Mouse (Mus musculus): ENCODE measurements around the gene Stat6. TPM values are rescaled to one million over a fixed set of nuclear protein-coding genes. Genes with fewer than 3 reads are reported as not detected.

Gene Stat6
- polyA plus RNA-seq, 1 experiment from 2014 or later = 13.0 TPM

DNA sequence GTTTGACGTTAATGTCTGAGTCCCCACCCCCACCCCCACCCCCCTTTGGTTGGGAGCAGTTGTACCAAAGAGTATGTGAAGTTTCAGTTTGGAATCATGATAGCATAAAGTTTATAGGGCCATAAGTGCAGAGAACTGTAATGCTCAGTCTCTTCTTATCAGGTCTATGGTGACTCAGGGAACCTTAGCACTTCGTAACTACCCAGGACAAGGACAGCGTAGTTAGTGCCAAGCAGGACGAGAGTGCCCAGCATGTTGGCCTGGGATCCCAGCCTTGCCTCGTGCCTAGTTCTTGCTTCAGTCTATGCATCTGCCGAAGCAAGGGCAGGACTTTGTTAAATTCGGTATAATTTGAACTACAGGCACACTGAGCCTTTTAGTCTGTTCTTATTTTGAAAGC, 53.0 kb downstream of the Stat6 start:
- Histone ChIP-seq H3K27ac (ENCODE audit: low read depth) (no peak overlapping the region), H3K27me3 (ENCODE audit: insufficient read depth, low read length) (no peaks in the 10 kb centered on the region), H3K9ac (replicated peaks) (no peak overlapping the region), H3K36me3 (replicated peaks; ENCODE audit: insufficient read depth, low read length) (peaks cover 35% of the 10 kb centered on the region), H3K9me3 (ENCODE audit: low read length) (no peaks in the 10 kb centered on the region), H3K4me2 (ENCODE audit: low read depth, low read length) (no peak overlapping the region), H3K4me3 (ENCODE audit: low read depth, low read length) (no peak overlapping the region), H3K4me1 (ENCODE audit: insufficient read depth) (no peaks in the 10 kb centered on the region)
- WGBS (ENCODE audit: insufficient replicate concordance) = 84% methylated on average over 7 of the region's 7 CpGs
- DNase-seq (no peak), ATAC-seq (no peak)
- TF ChIP-seq CTCF (IDR thresholded peaks at IDR 0.05; ENCODE audit: low read depth) (no peak), EP300 (IDR thresholded peaks at IDR 0.05; ENCODE audit: low read depth) (no peak)

DNA sequence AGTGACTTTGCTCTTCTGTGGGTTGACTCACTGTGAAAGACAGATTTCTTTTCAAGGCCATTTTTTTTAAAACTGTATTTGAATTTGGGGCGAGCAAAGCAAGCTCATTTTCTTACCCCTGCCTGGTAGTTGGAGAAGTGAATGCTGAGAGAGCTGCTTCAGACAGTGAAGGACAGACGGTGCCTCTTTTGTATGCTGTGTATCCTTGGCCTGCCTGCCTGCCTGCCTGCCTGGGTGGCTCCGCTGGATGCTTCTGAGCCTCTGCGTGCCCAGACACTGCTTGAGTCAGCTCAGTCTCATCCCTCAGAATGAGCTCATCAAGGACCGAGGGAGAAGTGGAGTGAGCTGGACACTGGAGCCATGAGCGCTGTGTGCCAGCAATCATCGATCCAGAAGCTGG, 56.2 kb downstream of the Stat6 start:
- Histone ChIP-seq H3K4me2 (ENCODE audit: low read depth, low read length) (no peak overlapping the region), H3K36me3 (replicated peaks; ENCODE audit: insufficient read depth, low read length) (peaks cover 25% of the 10 kb centered on the region), H3K27ac (ENCODE audit: low read depth) (no peak overlapping the region), H3K9ac (replicated peaks) (no peak overlapping the region), H3K9me3 (ENCODE audit: low read length) (no peaks in the 10 kb centered on the region), H3K4me3 (ENCODE audit: low read depth, low read length) (no peak overlapping the region), H3K4me1 (ENCODE audit: insufficient read depth) (no peaks in the 10 kb centered on the region), H3K27me3 (ENCODE audit: insufficient read depth, low read length) (no peaks in the 10 kb centered on the region)
- WGBS (ENCODE audit: insufficient replicate concordance) = 96% methylated on average over 7 of the region's 7 CpGs
- no peak for TF ChIP-seq EP300 (IDR thresholded peaks at IDR 0.05; ENCODE audit: low read depth)
- TF ChIP-seq CTCF (IDR thresholded peaks at IDR 0.05; ENCODE audit: low read depth) = no peak
- ATAC-seq (no peak), DNase-seq (no peak)

DNA sequence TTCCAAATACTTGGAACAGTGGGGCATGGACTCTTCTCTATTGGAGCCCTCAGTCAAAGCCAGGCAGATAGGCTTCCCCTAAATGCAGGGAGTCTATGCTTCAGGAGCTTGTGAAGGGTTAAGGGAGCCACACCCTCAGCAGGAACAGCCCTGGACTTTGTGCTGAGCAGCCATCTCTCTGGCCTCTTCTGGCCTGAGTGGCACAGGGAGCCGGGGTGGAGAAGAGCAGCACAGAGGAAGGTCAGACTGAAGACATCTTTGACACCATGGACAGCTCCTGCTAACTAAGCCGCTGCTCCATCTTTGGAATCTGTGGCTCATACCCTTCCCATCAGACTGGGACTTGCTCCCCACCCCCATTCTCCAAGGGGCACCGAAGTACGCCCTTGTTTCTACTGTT, 60.5 kb downstream of the Stat6 start:
- no peaks in the 10 kb centered on the region for H3K9me3 ChIP-seq (ENCODE audit: low read length)
- no peak overlapping the region for H3K4me2 ChIP-seq (ENCODE audit: low read depth, low read length)
- no peak for TF ChIP-seq CTCF (IDR thresholded peaks at IDR 0.05; ENCODE audit: low read depth)
- TF ChIP-seq EP300 (IDR thresholded peaks at IDR 0.05; ENCODE audit: low read depth) = no peak
- no peak overlapping the region for H3K9ac ChIP-seq (replicated peaks)
- WGBS (ENCODE audit: insufficient replicate concordance) = 37% methylated on average over 4 of the region's 4 CpGs
- H3K4me3 ChIP-seq (ENCODE audit: low read depth, low read length) = no peak overlapping the region
- DNase-seq (no peak), ATAC-seq (no peak)
- no peaks in the 10 kb centered on the region for H3K27me3 ChIP-seq (ENCODE audit: insufficient read depth, low read length)
- peaks cover 3% of the 10 kb centered on the region; the same call in 1 of the 2 replicates for H3K36me3 ChIP-seq (replicated peaks; ENCODE audit: insufficient read depth, low read length)
- H3K4me1 ChIP-seq (ENCODE audit: insufficient read depth) = no peaks in the 10 kb centered on the region
- no peak overlapping the region for H3K27ac ChIP-seq (ENCODE audit: low read depth)

DNA sequence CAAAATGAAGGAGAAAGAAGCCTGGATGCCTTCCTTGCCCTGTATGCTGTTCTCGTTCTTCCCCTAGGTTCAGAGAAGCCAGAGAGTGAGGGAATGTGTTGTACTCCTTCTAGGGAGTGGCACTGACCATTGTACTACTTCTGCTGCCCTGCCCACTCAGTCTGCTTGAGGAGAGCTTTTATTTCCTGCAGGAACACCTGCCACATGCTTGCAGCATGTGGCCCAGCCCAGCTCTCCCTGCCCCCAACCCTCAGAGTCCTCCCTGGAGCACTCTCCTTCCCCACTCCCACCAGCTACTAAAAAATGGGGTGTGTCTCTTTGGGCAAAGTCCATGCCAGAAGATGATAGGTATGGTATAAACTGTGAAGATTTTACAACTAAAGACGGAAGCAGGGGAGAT, 61.5 kb downstream of the Stat6 start:
- Histone ChIP-seq H3K27ac (ENCODE audit: low read depth) (no peak overlapping the region), H3K9ac (replicated peaks) (no peak overlapping the region), H3K36me3 (replicated peaks; ENCODE audit: insufficient read depth, low read length) (no peaks in the 10 kb centered on the region; the same call in 1 of the 2 replicates), H3K27me3 (ENCODE audit: insufficient read depth, low read length) (no peaks in the 10 kb centered on the region), H3K4me3 (ENCODE audit: low read depth, low read length) (no peak overlapping the region), H3K4me1 (ENCODE audit: insufficient read depth) (no peaks in the 10 kb centered on the region), H3K9me3 (ENCODE audit: low read length) (no peaks in the 10 kb centered on the region), H3K4me2 (ENCODE audit: low read depth, low read length) (no peak overlapping the region)
- 54% methylated on average over 2 of the region's 2 CpGs for WGBS (ENCODE audit: insufficient replicate concordance)
- ATAC-seq (no peak), DNase-seq (no peak)
- no peak for TF ChIP-seq CTCF (IDR thresholded peaks at IDR 0.05; ENCODE audit: low read depth)
- no peak for TF ChIP-seq EP300 (IDR thresholded peaks at IDR 0.05; ENCODE audit: low read depth)

DNA sequence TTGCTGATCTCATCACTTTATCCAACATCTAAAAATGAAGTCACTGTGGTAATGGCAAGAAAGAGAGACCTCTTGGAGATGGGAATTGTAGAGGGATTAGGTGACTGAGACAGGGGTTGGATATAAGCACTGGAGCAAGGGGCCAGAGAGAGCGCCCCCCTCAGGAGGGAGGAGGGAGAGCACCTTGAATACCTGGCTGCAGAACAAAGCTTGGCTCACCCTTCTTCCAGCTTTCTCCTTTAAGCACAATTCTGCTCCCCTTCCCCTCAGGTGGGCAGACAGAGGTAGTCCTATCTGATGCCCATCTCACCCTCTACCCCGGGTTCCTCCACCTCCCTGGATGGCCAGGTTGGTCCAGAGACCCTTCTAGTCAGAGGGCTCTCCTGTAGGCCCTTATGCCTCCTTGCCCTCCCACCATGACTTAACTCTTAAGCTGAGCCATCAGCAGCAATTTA, 62.0 kb downstream of the Stat6 start, which contains the start of gene Myo1a:
Gene Myo1a, plus strand, starts transcription at position 405 of the 455 bp plus-strand sequence.
- DNase-seq = no peak
- no peaks in the 10 kb centered on the region for H3K27me3 ChIP-seq (ENCODE audit: insufficient read depth, low read length)
- 0 out of 2 replicates have a peak, but pooled peaks have one; percentile 9 for TF ChIP-seq CTCF (IDR thresholded peaks at IDR 0.05; ENCODE audit: low read depth)
- TF ChIP-seq EP300 (IDR thresholded peaks at IDR 0.05; ENCODE audit: low read depth) = no peak
- H3K27ac ChIP-seq (ENCODE audit: low read depth) = no peak within 1 kb of the TSS
- 49% methylated on average over 2 of the region's 2 CpGs for WGBS (ENCODE audit: insufficient replicate concordance)
- no peaks in the 10 kb centered on the region for H3K9me3 ChIP-seq (ENCODE audit: low read length)
- H3K9ac ChIP-seq (replicated peaks) = no peak within 1 kb of the TSS
- H3K36me3 ChIP-seq (replicated peaks; ENCODE audit: insufficient read depth, low read length) = no peaks in the 10 kb centered on the region
- no peaks in the 10 kb centered on the region for H3K4me1 ChIP-seq (ENCODE audit: insufficient read depth)
- H3K4me2 ChIP-seq (ENCODE audit: low read depth, low read length) = no peak within 1 kb of the TSS
- no peak within 1 kb of the TSS for H3K4me3 ChIP-seq (ENCODE audit: low read depth, low read length)
- ATAC-seq = no peak

DNA sequence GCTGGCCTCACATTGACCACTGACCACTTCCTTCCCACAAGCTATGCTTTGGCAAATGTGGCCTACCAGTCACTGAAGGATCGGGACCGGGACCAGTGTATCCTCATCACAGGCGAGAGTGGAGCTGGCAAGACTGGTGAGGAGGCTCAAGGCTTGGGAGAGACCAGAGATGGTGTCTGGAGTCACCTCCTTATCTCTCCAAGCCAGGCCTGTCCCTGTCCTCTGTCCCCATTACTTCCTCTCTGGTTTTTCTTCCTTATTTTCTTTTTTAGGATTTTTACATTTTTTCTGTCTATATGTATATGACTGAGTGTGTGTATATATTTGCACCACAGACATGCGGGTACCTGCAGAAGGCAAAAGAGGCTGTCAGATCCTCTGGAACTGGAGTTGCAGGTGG, 63.0 kb downstream of the Stat6 start:
- no peak overlapping the region for H3K27ac ChIP-seq (ENCODE audit: low read depth)
- WGBS (ENCODE audit: insufficient replicate concordance) = 58% methylated on average over 4 of the region's 4 CpGs
- DNase-seq = no peak

DNA sequence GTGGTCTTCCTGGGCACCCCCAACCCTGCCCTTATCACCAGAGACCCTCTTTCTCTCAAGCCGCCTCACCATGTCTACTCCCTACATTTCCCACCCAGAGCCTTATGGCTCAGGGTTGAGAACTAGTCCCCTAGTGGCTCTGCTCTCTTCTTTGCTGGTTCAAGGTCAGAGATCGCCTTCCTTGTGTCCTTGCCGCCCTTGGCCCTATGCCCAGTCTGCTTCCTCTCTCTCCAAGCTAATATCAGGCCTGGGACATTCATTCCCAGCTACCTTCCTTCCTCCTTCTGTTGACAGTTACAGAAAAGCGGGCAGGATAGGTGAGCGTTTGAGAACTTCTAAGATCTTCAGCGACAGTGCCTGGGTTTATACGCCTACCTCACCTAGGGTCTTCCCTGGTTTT, 64.9 kb downstream of the Stat6 start:
- H3K4me3 ChIP-seq (ENCODE audit: low read depth, low read length) = no peak overlapping the region
- no peak overlapping the region for H3K9ac ChIP-seq (replicated peaks)
- TF ChIP-seq CTCF (IDR thresholded peaks at IDR 0.05; ENCODE audit: low read depth) (0 out of 2 replicates have a peak, but pooled peaks have one; percentile 2), EP300 (IDR thresholded peaks at IDR 0.05; ENCODE audit: low read depth) (no peak)
- no peak overlapping the region for H3K27ac ChIP-seq (ENCODE audit: low read depth)
- no peak for DNase-seq
- no peaks in the 10 kb centered on the region for H3K4me1 ChIP-seq (ENCODE audit: insufficient read depth)
- no peaks in the 10 kb centered on the region for H3K27me3 ChIP-seq (ENCODE audit: insufficient read depth, low read length)
- H3K9me3 ChIP-seq (ENCODE audit: low read length) = no peaks in the 10 kb centered on the region
- 61% methylated on average over 7 of the region's 7 CpGs for WGBS (ENCODE audit: insufficient replicate concordance)
- no peaks in the 10 kb centered on the region for H3K36me3 ChIP-seq (replicated peaks; ENCODE audit: insufficient read depth, low read length)
- ATAC-seq = no peak
- no peak overlapping the region for H3K4me2 ChIP-seq (ENCODE audit: low read depth, low read length)

More for the DNA sequence above, 63.0 kb downstream of the Stat6 start:
- no peak overlapping the region for H3K4me3 ChIP-seq (ENCODE audit: low read depth, low read length)
- H3K4me1 ChIP-seq (ENCODE audit: insufficient read depth) = no peaks in the 10 kb centered on the region
- ATAC-seq = no peak
- TF ChIP-seq CTCF (IDR thresholded peaks at IDR 0.05; ENCODE audit: low read depth) (no peak), EP300 (IDR thresholded peaks at IDR 0.05; ENCODE audit: low read depth) (no peak)
- no peak overlapping the region for H3K9ac ChIP-seq (replicated peaks)
- no peak overlapping the region for H3K4me2 ChIP-seq (ENCODE audit: low read depth, low read length)
- H3K36me3 ChIP-seq (replicated peaks; ENCODE audit: insufficient read depth, low read length) = no peaks in the 10 kb centered on the region
- no peaks in the 10 kb centered on the region for H3K27me3 ChIP-seq (ENCODE audit: insufficient read depth, low read length)
- no peaks in the 10 kb centered on the region for H3K9me3 ChIP-seq (ENCODE audit: low read length)

Measured in liver, postnatal 0 days (tissue).